Mouse (Mus musculus): Measurements from ENCODE around the gene Dusp16.

DNA sequence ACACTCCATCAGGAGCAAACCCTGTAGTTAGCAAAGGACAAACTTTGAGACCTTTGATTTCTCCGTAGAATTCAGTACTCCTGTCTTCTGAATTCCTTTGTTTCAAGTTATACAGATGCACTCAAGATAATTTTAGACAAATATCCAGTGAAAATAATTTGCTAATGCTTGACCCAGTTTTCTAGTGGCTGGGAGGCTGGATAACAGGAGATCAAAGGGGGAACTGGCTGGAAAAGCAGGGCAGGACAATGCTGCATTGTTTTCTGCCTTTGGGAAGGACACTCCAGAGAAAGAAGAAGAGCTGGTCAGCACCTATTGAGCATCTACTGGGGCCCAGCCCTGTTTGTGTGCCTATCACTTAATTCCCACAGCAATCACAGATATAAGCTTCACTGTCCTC, 9.1 kb upstream of the Dusp16 start:
- TF ChIP-seq HCFC1 (IDR thresholded peaks at IDR 0.05; ENCODE audit: borderline replicate concordance, insufficient read depth, low read length) = no peak
- no peak for TF ChIP-seq CHD2 (IDR thresholded peaks at IDR 0.05; ENCODE audit: low read depth, low read length)
- no peak for TF ChIP-seq MAFK (IDR thresholded peaks at IDR 0.05; ENCODE audit: insufficient read depth, low read depth, low read length)

Data from ES-E14 (cell line).